Mouse (Mus musculus): Measurements from ENCODE around the gene Vsig2. TPM values are rescaled to one million over a fixed set of nuclear protein-coding genes. Genes with fewer than 3 reads are reported as not detected.
A peak's percentile ranks its signal among the peaks of the same experiment; 100 is the strongest.

The Vsig2 gene
- polyA plus RNA-seq (2012; ENCODE audit: insufficient read depth, low replicate concordance) = not detected in 2 replicates

- Histone ChIP-seq H3K4me1 (peaks cover 91% of the 10 kb centered on the region), H3K9me3 (no peaks in the 10 kb centered on the region), H3K36me3 (replicated peaks; ENCODE audit: low read length) (peaks cover 93% of the 10 kb centered on the region), H3K4me3 (replicated peaks) (peak within 1 kb of the TSS; percentile 33), H3K27me3 (replicated peaks) (no peaks in the 10 kb centered on the region)
- TF ChIP-seq GATA1 (IDR thresholded peaks at IDR 0.05; ENCODE audit: borderline replicate concordance, low read length) = no peak
- no peak for TF ChIP-seq FLI1 (IDR thresholded peaks at IDR 0.05; ENCODE audit: low read length)
Observed at GRCm38 (mm10) chr9:37539170-37540025, at the start of gene Vsig2. Gene Vsig2 (plus strand): TSS chr9:37539255.

- peaks cover 11% of the 10 kb centered on the region for H3K36me3 ChIP-seq (replicated peaks; ENCODE audit: low read length)
- H3K27me3 ChIP-seq (replicated peaks) = no peaks in the 10 kb centered on the region
- H3K4me3 ChIP-seq (replicated peaks) = peak overlapping the region; percentile 96
- peaks cover 15% of the 10 kb centered on the region for H3K4me1 ChIP-seq
- H3K9me3 ChIP-seq = 0 out of 2 replicates have a peak, but pooled peaks cover 3% of the 10 kb centered on the region
- TF ChIP-seq GATA1 (IDR thresholded peaks at IDR 0.05; ENCODE audit: borderline replicate concordance, low read length) (no peak), FLI1 (IDR thresholded peaks at IDR 0.05; ENCODE audit: low read length) (no peak)
Observed at GRCm38 (mm10) chr9:37489446-37490120, 49.5 kb upstream of the Vsig2 start.

- Histone ChIP-seq H3K4me3 (replicated peaks) (no peak overlapping the region), H3K36me3 (replicated peaks; ENCODE audit: low read length) (peaks cover 21% of the 10 kb centered on the region), H3K9me3 (0 out of 2 replicates have a peak, but pooled peaks cover 3% of the 10 kb centered on the region), H3K27me3 (replicated peaks) (no peaks in the 10 kb centered on the region), H3K4me1 (peaks cover 15% of the 10 kb centered on the region)
- TF ChIP-seq FLI1 (IDR thresholded peaks at IDR 0.05; ENCODE audit: low read length) (no peak), GATA1 (IDR thresholded peaks at IDR 0.05; ENCODE audit: borderline replicate concordance, low read length) (no peak)
Observed at GRCm38 (mm10) chr9:37495761-37496160, 43.3 kb upstream of the Vsig2 start.

- no peak for TF ChIP-seq GATA1 (IDR thresholded peaks at IDR 0.05; ENCODE audit: borderline replicate concordance, low read length)
- no peak for TF ChIP-seq FLI1 (IDR thresholded peaks at IDR 0.05; ENCODE audit: low read length)
- no peak overlapping the region for H3K4me3 ChIP-seq (replicated peaks)
Observed at GRCm38 (mm10) chr9:37496325-37496724, 42.7 kb upstream of the Vsig2 start.

GRCm38 (mm10) chr9:37500201-37500600 is 38.9 kb upstream of the Vsig2 start:
- Histone ChIP-seq H3K4me3 (replicated peaks) (no peak overlapping the region), H3K36me3 (replicated peaks; ENCODE audit: low read length) (peaks cover 13% of the 10 kb centered on the region), H3K27me3 (replicated peaks) (no peaks in the 10 kb centered on the region), H3K9me3 (no peaks in the 10 kb centered on the region), H3K4me1 (peaks cover 20% of the 10 kb centered on the region)
- no peak for TF ChIP-seq FLI1 (IDR thresholded peaks at IDR 0.05; ENCODE audit: low read length)
- no peak for TF ChIP-seq GATA1 (IDR thresholded peaks at IDR 0.05; ENCODE audit: borderline replicate concordance, low read length)

More at GRCm38 (mm10) chr9:37496325-37496724, 42.7 kb upstream of the Vsig2 start:
- peaks cover 21% of the 10 kb centered on the region for H3K36me3 ChIP-seq (replicated peaks; ENCODE audit: low read length)
- 0 out of 2 replicates have a peak, but pooled peaks cover 3% of the 10 kb centered on the region for H3K9me3 ChIP-seq
- H3K4me1 ChIP-seq = peaks cover 15% of the 10 kb centered on the region
- H3K27me3 ChIP-seq (replicated peaks) = no peaks in the 10 kb centered on the region

GRCm38 (mm10) chr9:37501170-37501569 is 37.9 kb upstream of the Vsig2 start:
- H3K9me3 ChIP-seq = no peaks in the 10 kb centered on the region
- peaks cover 11% of the 10 kb centered on the region for H3K36me3 ChIP-seq (replicated peaks; ENCODE audit: low read length)
- no peak for TF ChIP-seq FLI1 (IDR thresholded peaks at IDR 0.05; ENCODE audit: low read length)
- TF ChIP-seq GATA1 (IDR thresholded peaks at IDR 0.05; ENCODE audit: borderline replicate concordance, low read length) = no peak
- H3K27me3 ChIP-seq (replicated peaks) = no peaks in the 10 kb centered on the region
- peaks cover 20% of the 10 kb centered on the region for H3K4me1 ChIP-seq
- no peak overlapping the region for H3K4me3 ChIP-seq (replicated peaks)

GRCm38 (mm10) chr9:37504348-37504747 is 34.7 kb upstream of the Vsig2 start:
- peaks cover 18% of the 10 kb centered on the region for H3K4me1 ChIP-seq
- TF ChIP-seq GATA1 (IDR thresholded peaks at IDR 0.05; ENCODE audit: borderline replicate concordance, low read length) = no peak
- TF ChIP-seq FLI1 (IDR thresholded peaks at IDR 0.05; ENCODE audit: low read length) = no peak
- H3K4me3 ChIP-seq (replicated peaks) = no peak overlapping the region
- peaks cover 14% of the 10 kb centered on the region for H3K36me3 ChIP-seq (replicated peaks; ENCODE audit: low read length)
- H3K9me3 ChIP-seq = no peaks in the 10 kb centered on the region; the same call in 1 of the 2 replicates
- no peaks in the 10 kb centered on the region for H3K27me3 ChIP-seq (replicated peaks)

- TF ChIP-seq GATA1 (IDR thresholded peaks at IDR 0.05; ENCODE audit: borderline replicate concordance, low read length) = no peak
- no peak for TF ChIP-seq FLI1 (IDR thresholded peaks at IDR 0.05; ENCODE audit: low read length)
- Histone ChIP-seq H3K4me3 (replicated peaks) (no peak overlapping the region), H3K27me3 (replicated peaks) (no peaks in the 10 kb centered on the region), H3K4me1 (peaks cover 8% of the 10 kb centered on the region), H3K9me3 (no peaks in the 10 kb centered on the region; the same call in 1 of the 2 replicates), H3K36me3 (replicated peaks; ENCODE audit: low read length) (peaks cover 9% of the 10 kb centered on the region)
Observed at GRCm38 (mm10) chr9:37506023-37506422, 33.0 kb upstream of the Vsig2 start.

GRCm38 (mm10) chr9:37512097-37512496 is 27.0 kb upstream of the Vsig2 start:
- Histone ChIP-seq H3K4me1 (peaks cover 26% of the 10 kb centered on the region), H3K36me3 (replicated peaks; ENCODE audit: low read length) (peaks cover 11% of the 10 kb centered on the region), H3K9me3 (no peaks in the 10 kb centered on the region; the same call in 1 of the 2 replicates), H3K4me3 (replicated peaks) (no peak overlapping the region), H3K27me3 (replicated peaks) (no peaks in the 10 kb centered on the region)
- TF ChIP-seq GATA1 (IDR thresholded peaks at IDR 0.05; ENCODE audit: borderline replicate concordance, low read length) = no peak
- TF ChIP-seq FLI1 (IDR thresholded peaks at IDR 0.05; ENCODE audit: low read length) = no peak

Measured in megakaryocyte, embryonic 14.5 days (primary cell).